Mouse (Mus musculus) heart, postnatal 25 days (tissue): ENCODE data around the gene Slc22a5. TPM values are rescaled to one million over a fixed set of nuclear protein-coding genes. Genes with fewer than 3 reads are reported as not detected.
"Not testable (repeated sequence)": the region's sequence is repeated elsewhere in the genome, so short reads cannot be mapped to it uniquely, and the experiment has no call there.

Experiments
- DNase-seq: peaks from one replicate; pipeline ENCODE4 v3.0.0; 2022; ENCODE audit warnings: low spot score
- intact Hi-C: fragments of 180-260 bp; cut with DNase I; formaldehyde crosslinking; loops from one replicate; pipeline ENCODE4 v1.15.1; 2025
- total RNA-seq, 2 experiments: library from RNA; stranded (reverse); gene quantifications; 2 replicates each; pipeline ENCODE4 v1.2.3; 2021

The Slc22a5 gene
- total RNA-seq, 2 experiments from 2014 or later = 21.9 to 25.9 TPM

- intact Hi-C loops = no loop called here
- no peak for DNase-seq
These were observed 1.2 kb downstream of the Slc22a5 start for GRCm38 (mm10) chr11:53890225-53890624.

- DNase-seq = no peak
- intact Hi-C loops = no loop called here
These were observed 2.3 kb downstream of the Slc22a5 start for GRCm38 (mm10) chr11:53889091-53889645.

GRCm38 (mm10) chr11:53888242-53888641, 3.2 kb downstream of the Slc22a5 start:
- DNase-seq = no peak
- intact Hi-C loops = no loop called here

- no peak for DNase-seq
- intact Hi-C loops = no loop called here
These were observed 8.2 kb downstream of the Slc22a5 start for GRCm38 (mm10) chr11:53883287-53883686.

- DNase-seq, intact Hi-C loops: not testable (repeated sequence)
These were observed 13.4 kb downstream of the Slc22a5 start for GRCm38 (mm10) chr11:53878096-53878495.

GRCm38 (mm10) chr11:53876488-53876887, 15.0 kb downstream of the Slc22a5 start:
- intact Hi-C loops = no loop called here
- DNase-seq = no peak

GRCm38 (mm10) chr11:53874706-53875105, 16.8 kb downstream of the Slc22a5 start:
- intact Hi-C loops = loop anchor here (5.0 kb wide), 1 partner anchor 137 kb away; no protein-coding TSS in a partner anchor
- DNase-seq = no peak

- intact Hi-C loops = loop anchor here (5.0 kb wide), 1 partner anchor 137 kb away; no protein-coding TSS in a partner anchor
- not testable (repeated sequence) for DNase-seq
These were observed 17.4 kb downstream of the Slc22a5 start for GRCm38 (mm10) chr11:53873909-53874704.

- intact Hi-C loops = loop anchor here (5.0 kb wide), 1 partner anchor 135 kb away; no protein-coding TSS in a partner anchor
- DNase-seq = no peak
These were observed 19.5 kb downstream of the Slc22a5 start for GRCm38 (mm10) chr11:53871786-53872507.

GRCm38 (mm10) chr11:53869172-53869571, 22.3 kb downstream of the Slc22a5 start:
- DNase-seq = no peak
- intact Hi-C loops = no loop called here

GRCm38 (mm10) chr11:53868323-53868722, 23.1 kb downstream of the Slc22a5 start:
- intact Hi-C loops, DNase-seq: not testable (repeated sequence)

- DNase-seq, intact Hi-C loops: not testable (repeated sequence)
These were observed 26.6 kb downstream of the Slc22a5 start for GRCm38 (mm10) chr11:53864724-53865310.

GRCm38 (mm10) chr11:53860944-53861343, 30.5 kb downstream of the Slc22a5 start:
- intact Hi-C loops = loop anchor here (2.0 kb wide), 1 partner anchor 78 kb away; no protein-coding TSS in a partner anchor
- DNase-seq = not testable (repeated sequence)

GRCm38 (mm10) chr11:53858761-53859580, 32.5 kb downstream of the Slc22a5 start, which contains the start of gene Gm12216:
Gm12216 (minus strand) TSS chr11:53859256.
- DNase-seq = peak; percentile 48
- intact Hi-C loops = not testable (repeated sequence)

- intact Hi-C loops = no loop called here
- DNase-seq = no peak
These were observed 33.3 kb downstream of the Slc22a5 start for GRCm38 (mm10) chr11:53858058-53858760.

- no peak for DNase-seq
- intact Hi-C loops = no loop called here
These were observed 37.8 kb downstream of the Slc22a5 start for GRCm38 (mm10) chr11:53853665-53854064.

GRCm38 (mm10) chr11:53851795-53852194, 39.7 kb downstream of the Slc22a5 start:
- DNase-seq = no peak
- intact Hi-C loops = loop anchor here (2.0 kb wide), 1 partner anchor 113 kb away; no protein-coding TSS in a partner anchor

- intact Hi-C loops = loop anchor here (1.0 to 5.0 kb wide), 3 partner anchors 37 to 111 kb away; no protein-coding TSS in a partner anchor
These were observed 41.7 kb downstream of the Slc22a5 start for GRCm38 (mm10) chr11:53849588-53850320.

More at GRCm38 (mm10) chr11:53849588-53850320, 41.7 kb downstream of the Slc22a5 start:
- DNase-seq = peak; percentile 72
